Mouse (Mus musculus): Measurements from ENCODE around the gene Ms4a10. TPM values are rescaled to one million over a fixed set of nuclear protein-coding genes. Genes with fewer than 3 reads are reported as not detected.

The Ms4a10 gene
- polyA plus RNA-seq, 1 experiment from 2014 or later = not detected

DNA sequence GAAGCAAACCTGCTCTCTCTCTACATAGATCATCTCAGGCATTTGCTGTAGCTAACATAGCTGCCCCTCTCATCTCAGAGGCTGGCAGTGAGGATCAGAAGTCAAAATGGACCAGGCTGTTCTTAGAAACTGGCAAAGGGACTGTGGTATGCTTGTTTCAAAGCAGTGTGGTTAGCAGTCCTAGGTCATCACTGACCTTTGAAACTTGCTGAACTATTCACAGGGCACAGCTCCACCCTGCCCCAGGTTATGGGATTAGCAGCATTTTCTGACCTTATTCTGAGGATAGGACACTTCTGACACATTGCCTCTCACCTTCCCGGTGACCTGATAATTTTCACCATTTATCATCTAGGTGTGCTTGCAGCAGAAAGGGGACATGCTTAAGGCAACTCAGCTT, 14.1 kb upstream of the Ms4a10 start:
- no peak overlapping the region for H3K27ac ChIP-seq (ENCODE audit: low read depth, low read length)
- no peak overlapping the region for H3K9ac ChIP-seq (ENCODE audit: low read length)
- DNase-seq (ENCODE audit: low spot score) = no peak
- WGBS = 92% methylated on average over 1 of the region's 1 CpGs
- H3K27me3 ChIP-seq (ENCODE audit: control insufficient read depth, insufficient read depth, low read length) = no peaks in the 10 kb centered on the region
- ATAC-seq (replicated peaks; ENCODE audit: low FRiP score) = no peak
- H3K4me1 ChIP-seq (replicated peaks; ENCODE audit: control insufficient read depth, insufficient read depth, low read length) = no peaks in the 10 kb centered on the region
- H3K4me3 ChIP-seq (ENCODE audit: low read depth, low read length) = no peak overlapping the region
- no peaks in the 10 kb centered on the region for H3K9me3 ChIP-seq (ENCODE audit: control insufficient read depth, low read length)
- no peaks in the 10 kb centered on the region for H3K36me3 ChIP-seq (ENCODE audit: control insufficient read depth, insufficient read depth, low read length)
- H3K4me2 ChIP-seq (ENCODE audit: low read depth, low read length, severe bottlenecking) = no peak overlapping the region

DNA sequence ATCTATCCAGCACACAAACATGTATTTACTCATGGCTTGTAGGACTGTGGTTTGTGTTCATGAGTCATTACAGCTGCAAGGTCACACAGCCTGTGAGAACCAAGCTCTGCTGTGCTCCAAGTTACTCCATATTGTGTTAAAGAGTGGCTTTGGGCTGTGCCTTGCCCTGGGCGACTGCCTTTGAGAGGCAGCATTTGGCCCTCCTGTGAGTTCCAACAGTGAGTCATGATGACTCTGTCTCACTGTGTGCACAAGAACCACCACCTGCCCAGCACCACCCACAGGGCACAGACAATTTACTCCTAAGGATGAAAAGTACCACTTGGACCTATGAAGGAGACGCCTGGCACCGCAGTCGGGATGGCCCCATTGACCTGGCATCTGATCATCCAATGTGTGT, 11.4 kb upstream of the Ms4a10 start:
- Histone ChIP-seq H3K4me2 (ENCODE audit: low read depth, low read length, severe bottlenecking) (no peak overlapping the region), H3K9me3 (ENCODE audit: control insufficient read depth, low read length) (no peaks in the 10 kb centered on the region), H3K27me3 (ENCODE audit: control insufficient read depth, insufficient read depth, low read length) (no peaks in the 10 kb centered on the region), H3K4me1 (replicated peaks; ENCODE audit: control insufficient read depth, insufficient read depth, low read length) (no peaks in the 10 kb centered on the region), H3K9ac (ENCODE audit: low read length) (no peak overlapping the region), H3K4me3 (ENCODE audit: low read depth, low read length) (no peak overlapping the region), H3K27ac (ENCODE audit: low read depth, low read length) (no peak overlapping the region), H3K36me3 (ENCODE audit: control insufficient read depth, insufficient read depth, low read length) (no peaks in the 10 kb centered on the region)
- ATAC-seq (replicated peaks; ENCODE audit: low FRiP score) = no peak
- 95% methylated on average over 4 of the region's 4 CpGs for WGBS
- no peak for DNase-seq (ENCODE audit: low spot score)

DNA sequence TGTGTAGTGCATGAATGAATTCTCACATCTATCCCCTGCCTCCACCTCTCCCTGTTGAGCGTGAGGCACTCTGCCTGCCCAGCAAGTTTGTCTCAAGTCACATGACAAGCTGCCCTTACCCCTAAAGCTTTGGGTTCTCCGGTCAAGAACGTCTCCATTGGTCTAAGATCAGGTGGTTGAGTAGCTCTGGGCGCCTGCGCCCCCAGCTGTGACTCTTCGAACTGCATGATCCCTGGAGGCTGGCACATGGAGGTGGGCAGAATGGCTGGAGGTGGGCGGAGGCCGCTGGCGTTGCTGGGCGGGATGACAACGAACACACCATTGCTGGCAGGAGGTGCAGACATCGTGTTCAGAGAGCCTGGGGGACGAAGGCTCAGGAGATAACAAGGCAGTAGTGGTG, 10.1 kb upstream of the Ms4a10 start:
- H3K9me3 ChIP-seq (ENCODE audit: control insufficient read depth, low read length) = no peaks in the 10 kb centered on the region
- no peaks in the 10 kb centered on the region for H3K36me3 ChIP-seq (ENCODE audit: control insufficient read depth, insufficient read depth, low read length)
- H3K27ac ChIP-seq (ENCODE audit: low read depth, low read length) = no peak overlapping the region
- ATAC-seq (replicated peaks; ENCODE audit: low FRiP score) = no peak
- H3K4me3 ChIP-seq (ENCODE audit: low read depth, low read length) = no peak overlapping the region
- H3K9ac ChIP-seq (ENCODE audit: low read length) = no peak overlapping the region
- H3K4me1 ChIP-seq (replicated peaks; ENCODE audit: control insufficient read depth, insufficient read depth, low read length) = no peaks in the 10 kb centered on the region
- no peaks in the 10 kb centered on the region for H3K27me3 ChIP-seq (ENCODE audit: control insufficient read depth, insufficient read depth, low read length)
- H3K4me2 ChIP-seq (ENCODE audit: low read depth, low read length, severe bottlenecking) = no peak overlapping the region
- WGBS = 81% methylated on average over 13 of the region's 13 CpGs
- DNase-seq (ENCODE audit: low spot score) = no peak

DNA sequence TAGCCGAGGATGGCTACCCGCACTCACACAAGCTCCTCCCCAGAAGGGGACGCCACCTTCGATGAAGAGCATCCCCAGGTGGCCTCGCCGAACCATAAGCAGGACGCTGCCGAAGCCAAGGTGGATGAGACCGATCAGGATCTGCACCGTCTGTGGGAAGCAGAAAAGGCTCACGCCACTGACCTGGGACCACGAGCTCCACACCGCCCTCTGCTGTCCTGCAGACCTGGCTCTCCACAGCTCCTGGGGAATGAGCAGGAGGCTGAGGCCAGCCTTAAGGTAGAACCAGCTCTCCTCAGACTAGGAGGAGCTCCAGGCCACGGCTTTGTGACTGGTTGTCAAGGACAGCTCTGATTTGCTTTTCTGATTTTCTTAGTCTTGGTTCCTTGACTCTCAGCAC, 8.7 kb upstream of the Ms4a10 start:
- Histone ChIP-seq H3K4me1 (replicated peaks; ENCODE audit: control insufficient read depth, insufficient read depth, low read length) (no peaks in the 10 kb centered on the region), H3K36me3 (ENCODE audit: control insufficient read depth, insufficient read depth, low read length) (no peaks in the 10 kb centered on the region), H3K4me2 (ENCODE audit: low read depth, low read length, severe bottlenecking) (peak overlapping the region; percentile 8; the same call in 1 of the 2 replicates), H3K27ac (ENCODE audit: low read depth, low read length) (no peak overlapping the region), H3K4me3 (ENCODE audit: low read depth, low read length) (no peak overlapping the region), H3K9me3 (ENCODE audit: control insufficient read depth, low read length) (no peaks in the 10 kb centered on the region), H3K27me3 (ENCODE audit: control insufficient read depth, insufficient read depth, low read length) (no peaks in the 10 kb centered on the region), H3K9ac (ENCODE audit: low read length) (no peak overlapping the region)
- no peak for ATAC-seq (replicated peaks; ENCODE audit: low FRiP score)
- peak; percentile 70 for DNase-seq (ENCODE audit: low spot score)
- WGBS = 20% methylated on average over 14 of the region's 14 CpGs

DNA sequence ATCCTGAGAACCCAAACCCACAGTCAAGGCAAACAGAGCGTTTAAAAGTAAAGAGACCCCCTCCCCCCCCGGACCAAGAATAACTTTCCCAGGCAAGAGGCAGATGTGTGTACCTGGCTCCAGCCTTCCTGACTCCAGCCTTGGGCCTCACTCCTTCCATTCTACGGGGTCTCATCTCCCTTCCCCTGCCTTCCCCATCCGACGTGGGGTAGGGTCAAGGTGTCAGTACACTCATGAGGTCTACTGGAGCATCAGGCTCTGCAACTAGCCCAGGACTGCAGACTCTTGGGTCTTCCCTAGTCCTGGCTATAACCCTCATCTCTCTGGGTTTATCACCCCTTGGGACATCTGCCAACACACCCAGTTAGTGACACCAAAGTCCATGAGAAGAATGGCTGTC, 5.7 kb upstream of the Ms4a10 start:
- 0 out of 2 replicates have a peak, but pooled peaks have one; percentile 19 for ATAC-seq (replicated peaks; ENCODE audit: low FRiP score)

DNA sequence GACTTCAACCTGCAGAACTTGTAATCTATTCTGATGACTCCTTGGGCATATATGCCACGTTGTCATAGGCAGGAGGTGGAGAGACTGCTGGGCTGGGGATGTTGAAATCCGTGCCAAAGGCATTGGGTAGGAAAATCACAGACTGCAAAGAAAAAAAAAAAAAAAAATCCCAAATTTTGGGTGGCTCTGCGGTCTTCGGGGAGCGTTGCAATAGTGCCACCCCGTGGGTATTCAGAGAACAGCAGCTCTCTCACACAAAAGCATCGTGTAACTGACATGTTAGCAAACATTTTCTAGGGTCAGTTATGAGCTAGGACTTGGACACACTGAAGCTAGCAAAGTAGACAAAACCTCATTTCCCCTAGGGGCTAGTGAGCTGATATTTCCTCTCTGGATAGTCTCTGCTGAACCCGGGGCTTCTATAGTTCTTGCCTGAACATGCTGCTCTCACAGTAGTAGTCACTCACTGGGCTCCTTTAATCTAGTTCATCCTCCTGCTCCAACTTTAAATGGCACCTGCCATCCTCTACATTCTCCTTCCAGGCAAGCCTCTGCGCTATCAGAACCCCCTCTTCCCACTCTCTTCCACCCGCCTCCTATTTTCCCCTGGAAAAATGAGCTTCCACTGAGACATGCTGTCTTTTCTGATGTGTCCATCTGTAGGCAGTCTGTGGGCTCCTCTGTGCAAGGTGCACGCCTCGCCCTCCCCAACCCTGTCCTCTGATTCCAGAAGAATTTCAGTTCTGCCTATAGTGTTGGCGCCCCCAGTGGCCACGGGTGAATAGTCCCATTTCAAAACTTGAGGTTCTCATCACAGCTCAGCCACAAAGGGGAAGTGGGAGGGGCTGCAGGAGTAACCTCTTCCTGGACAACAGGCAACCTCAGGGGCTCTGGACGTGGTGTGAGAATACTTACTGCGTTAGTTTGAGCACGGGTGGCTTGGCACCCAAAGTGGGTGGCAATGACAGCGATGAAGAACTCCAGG, 5.0 kb upstream of the Ms4a10 start:
- DNase-seq (ENCODE audit: low spot score) (peak; percentile 84), ATAC-seq (replicated peaks; ENCODE audit: low FRiP score) (peak; percentile 75)
- Histone ChIP-seq H3K36me3 (ENCODE audit: control insufficient read depth, insufficient read depth, low read length) (no peaks in the 10 kb centered on the region), H3K4me1 (replicated peaks; ENCODE audit: control insufficient read depth, insufficient read depth, low read length) (no peaks in the 10 kb centered on the region), H3K9ac (ENCODE audit: low read length) (no peak overlapping the region), H3K27ac (ENCODE audit: low read depth, low read length) (no peak overlapping the region), H3K27me3 (ENCODE audit: control insufficient read depth, insufficient read depth, low read length) (no peaks in the 10 kb centered on the region), H3K4me3 (ENCODE audit: low read depth, low read length) (no peak overlapping the region), H3K9me3 (ENCODE audit: control insufficient read depth, low read length) (no peaks in the 10 kb centered on the region), H3K4me2 (ENCODE audit: low read depth, low read length, severe bottlenecking) (peak overlapping the region; percentile 24; the same call in 1 of the 2 replicates)
- whole genome bisulfite sequencing = 15% methylated on average over 18 of the region's 18 CpGs

More for the DNA sequence above, 5.7 kb upstream of the Ms4a10 start:
- Histone ChIP-seq H3K27me3 (ENCODE audit: control insufficient read depth, insufficient read depth, low read length) (no peaks in the 10 kb centered on the region), H3K4me3 (ENCODE audit: low read depth, low read length) (no peak overlapping the region), H3K36me3 (ENCODE audit: control insufficient read depth, insufficient read depth, low read length) (no peaks in the 10 kb centered on the region), H3K9ac (ENCODE audit: low read length) (no peak overlapping the region), H3K4me2 (ENCODE audit: low read depth, low read length, severe bottlenecking) (no peak overlapping the region), H3K27ac (ENCODE audit: low read depth, low read length) (no peak overlapping the region), H3K9me3 (ENCODE audit: control insufficient read depth, low read length) (no peaks in the 10 kb centered on the region), H3K4me1 (replicated peaks; ENCODE audit: control insufficient read depth, insufficient read depth, low read length) (no peaks in the 10 kb centered on the region)
- DNase-seq (ENCODE audit: low spot score) = no peak
- 86% methylated on average over 5 of the region's 5 CpGs for WGBS

DNA sequence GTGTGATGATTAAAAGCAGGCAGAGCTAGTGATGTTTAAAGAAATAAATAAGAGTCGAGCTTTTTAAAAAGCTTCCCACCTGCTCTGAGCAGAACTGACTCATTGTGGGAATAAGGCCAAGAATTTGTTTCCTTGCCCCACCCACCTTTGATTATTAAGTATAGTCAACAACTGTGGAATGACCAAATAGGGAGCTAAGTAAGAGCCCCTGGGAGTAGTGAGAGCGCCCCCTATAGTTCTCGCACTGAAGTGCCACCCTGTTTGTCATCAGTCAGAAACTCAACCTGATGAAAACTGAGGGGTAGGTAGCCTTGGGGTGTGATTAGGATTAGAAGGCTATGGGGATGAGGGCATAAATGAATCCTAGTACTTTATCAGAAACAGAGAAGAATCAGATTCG, 1.8 kb upstream of the Ms4a10 start:
- Histone ChIP-seq H3K36me3 (ENCODE audit: control insufficient read depth, insufficient read depth, low read length) (no peaks in the 10 kb centered on the region; the same call in 1 of the 2 replicates), H3K4me1 (replicated peaks; ENCODE audit: control insufficient read depth, insufficient read depth, low read length) (no peaks in the 10 kb centered on the region), H3K27ac (ENCODE audit: low read depth, low read length) (no peak overlapping the region), H3K4me3 (ENCODE audit: low read depth, low read length) (no peak overlapping the region), H3K9ac (ENCODE audit: low read length) (no peak overlapping the region), H3K4me2 (ENCODE audit: low read depth, low read length, severe bottlenecking) (no peak overlapping the region), H3K9me3 (ENCODE audit: control insufficient read depth, low read length) (no peaks in the 10 kb centered on the region), H3K27me3 (ENCODE audit: control insufficient read depth, insufficient read depth, low read length) (no peaks in the 10 kb centered on the region)
- ATAC-seq (replicated peaks; ENCODE audit: low FRiP score) = no peak
- no peak for DNase-seq (ENCODE audit: low spot score)
- WGBS = 65% methylated on average over 4 of the region's 4 CpGs

DNA sequence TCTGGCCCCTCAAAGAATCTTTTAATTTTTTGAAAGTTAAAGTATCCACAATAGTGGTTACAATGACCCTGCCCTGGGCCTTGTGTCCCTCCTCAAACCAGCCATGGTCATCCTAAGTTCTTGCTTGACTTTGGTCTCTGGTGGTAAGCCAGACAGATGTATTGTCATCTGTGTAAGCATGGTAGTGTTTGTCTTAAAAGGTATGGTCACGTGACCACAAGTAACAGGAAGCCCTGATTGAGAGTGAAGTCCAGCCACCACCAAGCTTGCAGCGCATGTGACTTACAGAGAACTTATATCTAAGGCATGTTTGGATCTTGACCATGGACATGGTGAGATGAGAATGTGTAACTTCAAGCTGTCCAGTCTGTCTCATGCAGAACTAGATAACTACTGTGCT, 717 bp upstream of the Ms4a10 start:
- Histone ChIP-seq H3K4me1 (replicated peaks; ENCODE audit: control insufficient read depth, insufficient read depth, low read length) (no peaks in the 10 kb centered on the region), H3K36me3 (ENCODE audit: control insufficient read depth, insufficient read depth, low read length) (no peaks in the 10 kb centered on the region; the same call in 1 of the 2 replicates), H3K27me3 (ENCODE audit: control insufficient read depth, insufficient read depth, low read length) (no peaks in the 10 kb centered on the region), H3K4me3 (ENCODE audit: low read depth, low read length) (no peak overlapping the region), H3K4me2 (ENCODE audit: low read depth, low read length, severe bottlenecking) (no peak overlapping the region), H3K9me3 (ENCODE audit: control insufficient read depth, low read length) (no peaks in the 10 kb centered on the region), H3K27ac (ENCODE audit: low read depth, low read length) (no peak overlapping the region), H3K9ac (ENCODE audit: low read length) (no peak overlapping the region)
- ATAC-seq (replicated peaks; ENCODE audit: low FRiP score) (no peak), DNase-seq (ENCODE audit: low spot score) (no peak)
- WGBS = 77% methylated on average over 2 of the region's 2 CpGs

DNA sequence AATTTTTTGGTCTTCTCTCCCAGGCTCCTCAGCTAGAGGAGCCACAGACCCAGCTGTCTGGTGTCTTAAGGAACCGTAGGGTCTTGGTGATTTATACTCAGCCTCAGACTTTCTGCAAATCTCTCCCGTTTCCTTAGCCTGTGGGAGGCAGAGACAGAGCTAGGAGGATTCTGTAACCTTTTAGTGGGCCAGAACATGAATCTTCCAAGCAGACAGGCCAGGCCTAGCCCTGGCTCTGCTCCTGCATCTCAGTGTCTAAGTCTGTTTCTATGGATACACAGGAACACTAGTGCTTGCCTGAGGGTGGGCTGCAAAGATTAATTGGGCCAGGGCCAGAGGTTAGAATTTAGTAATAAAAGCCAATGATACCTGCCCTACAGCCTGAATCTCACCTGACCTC, 1.3 kb downstream of the Ms4a10 start:
- H3K9ac ChIP-seq (ENCODE audit: low read length) = no peak overlapping the region
- DNase-seq (ENCODE audit: low spot score) = peak; percentile 39
- no peak for ATAC-seq (replicated peaks; ENCODE audit: low FRiP score)
- H3K4me1 ChIP-seq (replicated peaks; ENCODE audit: control insufficient read depth, insufficient read depth, low read length) = no peaks in the 10 kb centered on the region
- H3K36me3 ChIP-seq (ENCODE audit: control insufficient read depth, insufficient read depth, low read length) = no peaks in the 10 kb centered on the region; the same call in 1 of the 2 replicates
- H3K4me2 ChIP-seq (ENCODE audit: low read depth, low read length, severe bottlenecking) = no peak overlapping the region
- H3K9me3 ChIP-seq (ENCODE audit: control insufficient read depth, low read length) = no peaks in the 10 kb centered on the region
- 56% methylated on average over 2 of the region's 2 CpGs for WGBS
- no peaks in the 10 kb centered on the region for H3K27me3 ChIP-seq (ENCODE audit: control insufficient read depth, insufficient read depth, low read length)
- no peak overlapping the region for H3K27ac ChIP-seq (ENCODE audit: low read depth, low read length)
- H3K4me3 ChIP-seq (ENCODE audit: low read depth, low read length) = no peak overlapping the region

Measured in forebrain, embryonic 11.5 days (tissue).